Mouse (Mus musculus) gastrocnemius, postnatal 25 days (tissue): Measurements from ENCODE around the gene Lrrc1. TPM values are rescaled to one million over a fixed set of nuclear protein-coding genes. Genes with fewer than 3 reads are reported as not detected.

Source experiments
- DNase-seq: peaks from one replicate; pipeline ENCODE4 v3.0.0; 2022
- total RNA-seq, 2 experiments: library from RNA; stranded (reverse); gene quantifications; 1 replicate in 1 of 2; 2 replicates in 1 of 2; pipeline ENCODE4 v1.2.3; 2021

Lrrc1 gene
- total RNA-seq, 2 experiments from 2014 or later: 0.54 to 0.88 TPM

- DNase-seq: no peak
These were observed 45.6 kb downstream of the Lrrc1 start for GRCm38 (mm10) chr9:77499084-77499483.

- no peak for DNase-seq
These were observed 46.3 kb downstream of the Lrrc1 start for GRCm38 (mm10) chr9:77498406-77498805.

GRCm38 (mm10) chr9:77497173-77497572, 47.5 kb downstream of the Lrrc1 start:
- no peak for DNase-seq

- DNase-seq: no peak
These were observed 48.1 kb downstream of the Lrrc1 start for GRCm38 (mm10) chr9:77496540-77497062.

- DNase-seq: no peak
These were observed 50.4 kb downstream of the Lrrc1 start for GRCm38 (mm10) chr9:77494307-77494706.

- DNase-seq: no peak
These were observed 56.1 kb downstream of the Lrrc1 start for GRCm38 (mm10) chr9:77488611-77489010.

- no peak for DNase-seq
These were observed 57.2 kb downstream of the Lrrc1 start for GRCm38 (mm10) chr9:77487427-77487826.

GRCm38 (mm10) chr9:77485915-77486314, 58.8 kb downstream of the Lrrc1 start:
- no peak for DNase-seq

- DNase-seq: no peak
These were observed 59.9 kb downstream of the Lrrc1 start for GRCm38 (mm10) chr9:77484751-77485150.

GRCm38 (mm10) chr9:77483559-77483958, 61.1 kb downstream of the Lrrc1 start:
- no peak for DNase-seq

GRCm38 (mm10) chr9:77482281-77482680, 62.4 kb downstream of the Lrrc1 start:
- no peak for DNase-seq

- no peak for DNase-seq
These were observed 63.3 kb downstream of the Lrrc1 start for GRCm38 (mm10) chr9:77481380-77481779.

GRCm38 (mm10) chr9:77480574-77481319, 63.9 kb downstream of the Lrrc1 start:
- no peak for DNase-seq

- no peak for DNase-seq
These were observed 64.7 kb downstream of the Lrrc1 start for GRCm38 (mm10) chr9:77480001-77480400.

- no peak for DNase-seq
These were observed 66.3 kb downstream of the Lrrc1 start for GRCm38 (mm10) chr9:77478166-77478920.

- DNase-seq: no peak
These were observed 70.1 kb downstream of the Lrrc1 start for GRCm38 (mm10) chr9:77474535-77474934.

GRCm38 (mm10) chr9:77472557-77472956, 72.1 kb downstream of the Lrrc1 start:
- DNase-seq: no peak

- no peak for DNase-seq
These were observed 72.9 kb downstream of the Lrrc1 start for GRCm38 (mm10) chr9:77471646-77472220.

- peak; percentile 20 for DNase-seq
These were observed 74.7 kb downstream of the Lrrc1 start for GRCm38 (mm10) chr9:77469791-77470607.

- no peak for DNase-seq
These were observed 77.7 kb downstream of the Lrrc1 start for GRCm38 (mm10) chr9:77466926-77467325.

GRCm38 (mm10) chr9:77465401-77465800, 79.3 kb downstream of the Lrrc1 start:
- DNase-seq: no peak

- DNase-seq: no peak
These were observed 80.8 kb downstream of the Lrrc1 start for GRCm38 (mm10) chr9:77463861-77464260.
